Mouse (Mus musculus) right cerebral cortex, postnatal 36 days (tissue): Measurements from ENCODE around the gene Poldip3.

Source experiments
- DNase-seq, 2 experiments: peaks; one replicate each; pipeline ENCODE4 v3.0.0; 2022; ENCODE audit warnings: low spot score in 2 of 2, mixed read lengths in 1 of 2

Gene Poldip3

GRCm38 (mm10) chr15:83165526-83166315 lies 16.5 kb upstream of the Poldip3 start:
- DNase-seq = no peak

- no peak for DNase-seq
Observed at GRCm38 (mm10) chr15:83164971-83165471, 15.8 kb upstream of the Poldip3 start.

GRCm38 (mm10) chr15:83162818-83163485 lies 13.8 kb upstream of the Poldip3 start:
- no peak for DNase-seq

- DNase-seq = no peak
Observed at GRCm38 (mm10) chr15:83162001-83162400, 12.8 kb upstream of the Poldip3 start.

- DNase-seq = no peak
Observed at GRCm38 (mm10) chr15:83161062-83161748, 12.0 kb upstream of the Poldip3 start.

- no peak for DNase-seq
Observed at GRCm38 (mm10) chr15:83160561-83160960, 11.4 kb upstream of the Poldip3 start.

GRCm38 (mm10) chr15:83159823-83160222 lies 10.6 kb upstream of the Poldip3 start:
- DNase-seq = no peak

GRCm38 (mm10) chr15:83158587-83159160 lies 9.5 kb upstream of the Poldip3 start:
- DNase-seq = no peak

GRCm38 (mm10) chr15:83157667-83158064 lies 8.5 kb upstream of the Poldip3 start:
- DNase-seq = no peak

- peak in 1 of 2 experiments; percentile 21 for DNase-seq
Observed at GRCm38 (mm10) chr15:83156929-83157666, 7.9 kb upstream of the Poldip3 start.

GRCm38 (mm10) chr15:83155672-83156419 lies 6.7 kb upstream of the Poldip3 start:
- DNase-seq = no peak

- no peak for DNase-seq
Observed at GRCm38 (mm10) chr15:83154309-83154708, 5.1 kb upstream of the Poldip3 start.

GRCm38 (mm10) chr15:83150694-83151093 lies 1.5 kb upstream of the Poldip3 start:
- DNase-seq = no peak

GRCm38 (mm10) chr15:83150073-83150442 lies 874 bp upstream of the Poldip3 start:
- no peak for DNase-seq

GRCm38 (mm10) chr15:83148801-83149195 lies 386 bp downstream of the Poldip3 start:
- DNase-seq = no peak

GRCm38 (mm10) chr15:83148395-83148794 lies 789 bp downstream of the Poldip3 start:
- no peak for DNase-seq

GRCm38 (mm10) chr15:83145541-83145940 lies 3.6 kb downstream of the Poldip3 start:
- DNase-seq = no peak

GRCm38 (mm10) chr15:83142861-83143260 lies 6.3 kb downstream of the Poldip3 start:
- DNase-seq = peak in 1 of 2 experiments; percentile 53

GRCm38 (mm10) chr15:83135654-83136053 lies 13.5 kb downstream of the Poldip3 start:
- DNase-seq = no peak

- DNase-seq = no peak
Observed at GRCm38 (mm10) chr15:83134671-83135070, 14.5 kb downstream of the Poldip3 start.
